Mouse (Mus musculus) layer of hippocampus, adult 9-10 months (tissue): ENCODE measurements at regions not wholly inside any gene's neighbourhood (a gene's known extent, or its start where the extent isn't known, plus 50 kb on each side); places are given as distances from the start of the nearest gene placed in this dataset.
"Not testable (repeated sequence)": the region's sequence is repeated elsewhere in the genome, so short reads cannot be mapped to it uniquely, and the experiment has no call there.

ENCODE experiments used
- DNase-seq: peaks from one replicate; pipeline ENCODE4 v3.0.0; 2022; ENCODE audit warnings: low spot score

GRCm38 (mm10) chr17:4553026-4553425, 441.1 kb upstream of the Arid1b start:
- DNase-seq: not testable (repeated sequence)

- no peak for DNase-seq
Measured at GRCm38 (mm10) chr17:4563641-4564040, 430.5 kb upstream of the Arid1b start.

- DNase-seq: no peak
Measured at GRCm38 (mm10) chr17:4576883-4577282, 417.2 kb upstream of the Arid1b start.

- no peak for DNase-seq
Measured at GRCm38 (mm10) chr17:4581851-4582250, 412.3 kb upstream of the Arid1b start.

- no peak for DNase-seq
Measured at GRCm38 (mm10) chr17:4610481-4610880, 383.7 kb upstream of the Arid1b start.

- no peak for DNase-seq
Measured at GRCm38 (mm10) chr17:4610993-4611392, 383.1 kb upstream of the Arid1b start.

- no peak for DNase-seq
Measured at GRCm38 (mm10) chr17:4611711-4612110, 382.4 kb upstream of the Arid1b start.

- no peak for DNase-seq
Measured at GRCm38 (mm10) chr17:4612136-4612535, 382.0 kb upstream of the Arid1b start.

GRCm38 (mm10) chr17:4612741-4613140, 381.4 kb upstream of the Arid1b start:
- no peak for DNase-seq

GRCm38 (mm10) chr17:4620361-4620760, 373.8 kb upstream of the Arid1b start:
- no peak for DNase-seq

GRCm38 (mm10) chr17:4626126-4626525, 368.0 kb upstream of the Arid1b start:
- not testable (repeated sequence) for DNase-seq

- no peak for DNase-seq
Measured at GRCm38 (mm10) chr17:4627542-4627941, 366.6 kb upstream of the Arid1b start.

- DNase-seq: no peak
Measured at GRCm38 (mm10) chr17:4631122-4631521, 363.0 kb upstream of the Arid1b start.

GRCm38 (mm10) chr17:4632506-4632905, 361.6 kb upstream of the Arid1b start:
- no peak for DNase-seq

GRCm38 (mm10) chr17:4633771-4634170, 360.4 kb upstream of the Arid1b start:
- DNase-seq: no peak

- DNase-seq: no peak
Measured at GRCm38 (mm10) chr17:4636796-4637353, 357.3 kb upstream of the Arid1b start.

GRCm38 (mm10) chr17:4639531-4639930, 354.6 kb upstream of the Arid1b start:
- DNase-seq: no peak

GRCm38 (mm10) chr17:4640555-4640954, 353.6 kb upstream of the Arid1b start:
- DNase-seq: no peak

GRCm38 (mm10) chr17:4641166-4641565, 353.0 kb upstream of the Arid1b start:
- DNase-seq: no peak

- no peak for DNase-seq
Measured at GRCm38 (mm10) chr17:4642046-4642445, 352.1 kb upstream of the Arid1b start.

- DNase-seq: no peak
Measured at GRCm38 (mm10) chr17:4643343-4643742, 350.8 kb upstream of the Arid1b start.

GRCm38 (mm10) chr17:4648603-4649002, 345.5 kb upstream of the Arid1b start:
- DNase-seq: no peak

GRCm38 (mm10) chr17:4654221-4654620, 339.9 kb upstream of the Arid1b start:
- DNase-seq: no peak

GRCm38 (mm10) chr17:4661996-4662395, 332.1 kb upstream of the Arid1b start:
- DNase-seq: peak; percentile 26

- no peak for DNase-seq
Measured at GRCm38 (mm10) chr17:4668511-4668910, 325.6 kb upstream of the Arid1b start.
